Mouse (Mus musculus) thymus, postnatal 14 days (tissue): ENCODE measurements around the gene Galk1.

Source experiments
- DNase-seq: peaks from one replicate; pipeline ENCODE4 v3.0.0; 2021

The Galk1 gene

DNA sequence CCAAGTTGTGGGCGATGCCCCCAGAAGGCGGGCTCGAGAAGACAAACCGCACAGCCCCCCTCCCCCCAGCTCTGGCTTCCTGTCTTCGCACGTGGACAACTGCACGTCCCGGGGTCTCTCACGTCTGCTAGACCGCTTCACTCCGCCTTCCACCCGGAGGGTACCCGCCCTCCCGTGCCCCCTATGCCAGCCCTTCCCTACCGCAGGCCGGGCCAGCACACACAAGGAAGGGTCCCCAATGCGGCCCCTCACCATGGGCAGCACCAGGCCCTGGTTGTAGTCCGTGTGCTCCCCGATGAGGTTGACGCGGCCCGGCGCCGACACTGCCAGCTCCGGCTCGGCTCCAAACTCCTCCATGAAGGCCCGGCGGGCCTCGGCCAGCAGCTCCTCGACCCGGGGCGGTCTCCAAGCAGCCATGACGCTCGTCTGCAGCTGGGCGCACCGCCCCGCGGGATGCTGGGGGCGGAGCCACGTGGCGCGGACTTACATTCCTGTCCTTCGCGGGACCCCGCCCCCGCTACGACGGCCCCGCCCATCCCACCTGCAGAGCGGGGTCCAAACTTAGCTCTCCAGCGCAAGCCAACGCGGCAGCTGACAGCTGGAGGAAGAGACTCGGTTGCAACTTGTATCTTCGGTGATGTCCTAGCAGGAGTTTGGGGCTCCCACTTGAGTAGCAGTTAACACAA is at the start of gene Galk1:
Gene Galk1 (minus strand): TSS at position 458 of the 686 bp plus-strand sequence.
- peak; percentile 99 for DNase-seq

- DNase-seq: no peak
Measured at GRCm38 (mm10) chr11:116061641-116062415, 49.3 kb upstream of the Galk1 start.

GRCm38 (mm10) chr11:116060596-116060995 is 48.1 kb upstream of the Galk1 start:
- no peak for DNase-seq

DNA sequence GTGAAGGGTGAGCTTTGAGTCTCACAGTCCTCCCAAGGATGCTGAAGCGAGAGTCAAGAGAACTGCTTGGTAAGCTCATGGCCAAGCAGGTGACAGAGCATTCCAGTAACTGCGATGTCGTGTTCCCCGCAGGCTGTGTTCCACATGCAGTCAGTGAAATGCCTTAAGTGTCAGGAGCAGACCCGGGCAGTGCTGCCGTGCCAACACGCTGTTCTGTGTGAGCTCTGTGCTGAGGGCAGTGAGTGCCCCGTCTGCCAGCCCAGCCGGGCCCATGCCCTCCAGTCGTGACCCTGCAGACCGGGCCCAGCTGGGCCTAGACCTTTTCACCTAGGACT is 47.1 kb upstream of the Galk1 start:
- no peak for DNase-seq

DNA sequence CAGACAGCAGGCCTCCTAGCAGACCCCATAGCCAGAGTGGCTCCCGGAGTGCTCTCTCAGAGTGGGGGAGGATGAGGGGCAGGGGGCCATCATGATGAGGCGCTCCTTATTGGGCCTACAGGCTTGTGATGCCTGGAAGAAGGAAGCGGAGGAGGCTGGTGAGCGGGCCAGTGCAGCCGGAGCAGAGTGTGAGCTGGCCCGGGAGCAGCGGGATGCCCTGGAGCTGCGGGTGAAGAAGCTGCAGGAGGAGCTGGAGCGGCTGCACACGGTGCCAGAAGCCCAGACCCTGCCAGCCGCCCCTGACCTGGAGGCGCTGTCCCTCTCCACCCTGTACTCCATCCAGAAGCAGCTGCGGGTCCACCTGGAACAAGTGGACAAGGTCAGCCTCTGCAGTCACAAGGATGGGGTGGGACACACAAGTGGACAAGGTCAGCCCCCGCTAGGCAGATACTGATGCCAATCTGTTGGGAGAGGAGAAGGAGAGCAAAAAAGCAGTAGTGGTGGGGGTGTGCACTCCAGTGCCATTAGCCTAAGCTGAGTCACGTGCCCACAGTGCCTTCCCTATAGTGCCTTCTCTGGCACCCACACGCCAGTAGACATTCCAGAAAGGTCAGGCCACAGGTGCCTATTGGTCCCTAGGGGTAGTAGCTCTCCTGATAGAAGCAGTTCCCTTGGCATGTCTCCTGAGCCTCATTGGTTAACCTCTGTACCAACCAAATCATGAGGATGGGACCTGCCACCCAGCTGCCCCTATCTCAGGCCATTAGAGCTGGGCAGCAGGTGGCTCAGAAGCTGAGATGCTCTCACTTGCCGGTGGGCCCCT is 46.6 kb upstream of the Galk1 start:
- no peak for DNase-seq

GRCm38 (mm10) chr11:116058022-116058614 is 45.6 kb upstream of the Galk1 start:
- DNase-seq: no peak

GRCm38 (mm10) chr11:116057237-116057881 is 44.8 kb upstream of the Galk1 start:
- no peak for DNase-seq

DNA sequence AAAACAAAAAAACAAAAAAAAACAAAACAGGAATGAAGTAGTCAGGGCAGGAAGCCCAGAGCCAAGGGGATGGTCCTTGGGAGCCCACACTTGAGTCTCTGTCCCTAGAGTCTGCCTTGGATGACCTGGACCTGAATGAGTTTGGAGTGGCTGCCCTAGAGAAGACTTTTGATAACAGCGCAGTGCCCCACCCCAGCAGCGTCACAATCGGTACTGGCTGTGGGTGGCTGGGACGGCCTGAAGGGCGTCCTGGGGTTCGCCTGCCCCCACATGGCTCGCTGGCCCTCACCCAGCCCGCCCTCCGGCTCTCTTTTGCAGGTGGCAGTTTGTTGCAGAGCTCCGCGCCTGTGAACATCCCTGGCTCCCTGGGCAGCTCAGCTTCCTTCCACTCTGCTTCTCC is 43.4 kb upstream of the Galk1 start:
- DNase-seq: no peak

DNA sequence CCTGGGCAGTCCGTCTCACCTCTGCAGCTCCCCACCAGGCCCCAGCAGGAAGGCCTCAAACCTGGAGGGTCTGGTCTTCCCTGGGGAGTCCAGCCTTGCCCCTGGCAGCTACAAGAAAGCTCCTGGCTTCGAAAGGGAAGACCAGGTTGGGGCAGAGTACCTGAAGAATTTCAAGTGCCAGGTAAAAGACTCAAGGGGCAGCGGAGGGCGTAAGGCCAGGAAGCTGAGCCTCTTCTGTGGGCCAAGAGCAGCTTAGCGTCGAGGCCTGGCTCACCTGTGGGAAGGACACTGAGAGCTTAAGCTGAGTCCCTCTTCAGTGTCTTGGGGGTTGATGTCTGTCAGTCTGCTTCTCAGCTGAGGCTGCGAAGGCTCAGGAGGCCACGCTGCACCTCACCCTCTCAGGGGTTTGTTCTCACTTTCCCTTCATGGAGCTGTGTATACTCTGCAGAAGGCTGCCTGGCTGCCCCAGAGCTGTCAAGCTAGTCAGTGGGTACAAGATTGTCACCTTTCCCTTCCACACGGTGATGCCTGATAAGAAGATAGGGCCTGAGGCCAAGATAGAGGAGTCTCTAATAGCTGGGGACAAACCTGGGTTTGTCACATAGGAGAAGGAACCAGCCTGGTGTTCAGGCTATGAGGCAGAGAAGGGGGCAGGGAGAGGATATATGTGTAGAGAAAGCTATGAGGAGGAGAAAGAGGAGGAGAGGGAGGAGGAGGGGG is 41.2 kb upstream of the Galk1 start:
- no peak for DNase-seq

DNA sequence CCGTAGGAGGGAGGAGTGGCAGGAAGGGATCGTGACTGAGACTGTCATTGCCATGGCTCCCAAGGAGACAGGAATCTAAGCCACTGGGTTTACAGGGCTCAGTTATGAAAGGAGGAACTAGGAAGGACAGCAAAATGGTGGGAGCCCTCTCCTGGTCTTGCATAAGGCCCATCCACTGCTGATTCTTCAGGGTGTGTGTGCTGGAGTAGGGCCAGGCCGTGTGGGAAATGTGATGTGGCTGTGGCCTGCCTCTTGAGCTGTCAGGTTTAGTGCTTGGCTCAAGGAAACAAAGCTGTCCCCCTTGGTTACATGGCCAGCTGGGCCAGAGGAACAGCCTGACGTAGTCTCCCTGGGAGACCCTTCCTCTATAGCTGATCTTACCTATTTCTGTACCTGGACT is 37.7 kb upstream of the Galk1 start:
- no peak for DNase-seq

GRCm38 (mm10) chr11:116049610-116050009 is 37.1 kb upstream of the Galk1 start:
- no peak for DNase-seq

DNA sequence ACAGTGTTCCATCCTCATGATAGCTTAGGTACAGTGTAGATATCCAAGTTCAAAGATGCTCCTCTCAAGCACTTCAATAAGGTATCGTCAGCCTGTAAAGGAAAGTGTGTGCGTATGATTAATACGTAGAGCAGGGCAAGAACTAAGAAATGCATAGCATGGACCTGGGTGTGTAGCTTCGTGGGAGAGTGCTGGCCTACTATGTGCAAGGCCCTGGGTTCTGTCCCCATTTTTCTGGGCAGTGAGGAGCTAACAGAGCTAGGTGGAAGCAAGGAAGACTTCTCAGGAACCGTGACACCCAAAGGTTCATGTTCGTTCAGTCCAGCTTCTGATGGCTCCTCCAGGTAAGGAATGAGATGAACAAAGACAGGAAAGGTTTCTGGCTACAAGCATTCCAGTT is 32.7 kb upstream of the Galk1 start:
- no peak for DNase-seq

DNA sequence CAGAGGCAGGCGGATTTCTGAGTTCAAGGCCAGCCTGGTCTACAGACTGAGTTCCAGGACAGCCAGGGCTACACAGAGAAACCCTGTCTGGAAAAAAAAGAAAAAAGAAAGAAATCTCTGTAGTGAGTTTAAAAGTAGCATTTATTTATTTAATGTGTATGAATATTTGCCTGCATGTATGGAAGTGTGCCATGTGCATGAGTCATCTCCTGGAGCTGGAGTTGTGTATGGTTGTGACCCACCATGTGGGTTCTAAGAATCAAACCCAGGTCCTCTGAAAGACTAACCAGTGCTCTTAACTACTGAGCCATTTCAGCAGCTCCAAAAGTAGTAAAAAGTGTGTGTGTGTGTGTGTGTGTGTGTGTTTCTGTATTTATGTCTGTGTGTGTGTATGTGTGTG is 30.8 kb upstream of the Galk1 start:
- no peak for DNase-seq

DNA sequence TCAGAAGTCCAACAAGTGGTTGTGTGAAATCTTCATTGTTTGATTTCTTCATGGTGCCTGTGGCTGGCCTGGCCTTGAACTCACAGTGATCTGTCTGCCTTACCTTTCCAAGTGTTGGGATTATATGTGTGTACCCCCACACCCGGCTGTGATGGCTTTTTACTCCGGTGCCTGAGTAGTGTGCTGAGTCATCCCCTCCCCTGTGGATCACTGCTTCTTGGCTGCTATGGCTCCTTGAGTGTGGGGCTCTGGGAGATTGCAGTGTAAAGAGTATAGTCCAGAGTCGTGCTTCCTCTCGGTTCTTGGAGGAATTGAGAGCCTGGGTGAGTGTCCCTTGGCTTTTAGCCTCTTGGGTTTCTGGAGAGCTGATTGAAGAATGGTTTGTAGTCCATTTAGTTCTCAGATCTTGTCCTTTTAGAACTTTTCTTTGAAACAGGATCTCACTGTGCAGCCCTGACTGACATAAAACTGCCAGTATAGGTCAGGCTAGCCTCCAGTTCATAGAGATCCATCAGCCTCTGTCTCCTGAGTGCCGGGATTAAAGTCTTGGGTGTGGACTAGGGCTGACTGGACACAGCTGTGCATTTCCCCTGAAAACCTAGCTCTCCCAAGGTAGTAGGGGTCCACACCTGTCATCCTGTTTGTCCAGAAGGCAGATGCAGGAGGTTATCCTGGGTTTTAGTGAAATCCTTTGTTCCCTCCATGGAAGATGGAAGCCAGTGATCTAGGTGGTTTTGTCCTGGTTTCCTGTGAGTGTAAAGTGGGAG is 30.0 kb upstream of the Galk1 start:
- no peak for DNase-seq

DNA sequence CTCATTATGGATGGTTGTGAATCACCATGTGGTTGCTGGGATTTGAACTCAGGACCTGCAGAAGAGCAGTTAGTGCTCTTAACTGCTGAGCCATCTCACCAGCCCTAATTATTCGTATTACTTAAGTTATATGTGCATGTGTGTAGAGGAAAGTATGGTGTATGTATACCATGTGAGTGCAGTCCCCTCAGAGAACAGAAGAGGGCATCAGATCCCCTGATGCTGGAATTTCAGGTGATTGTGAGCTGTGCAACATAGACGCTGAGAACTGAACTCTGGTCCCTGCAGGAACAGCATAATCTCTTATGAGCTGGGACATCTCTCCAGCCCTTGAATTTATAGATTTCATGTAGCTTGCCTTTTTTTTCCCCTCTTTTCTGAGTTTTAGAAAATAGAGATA is 29.3 kb upstream of the Galk1 start:
- DNase-seq: no peak

DNA sequence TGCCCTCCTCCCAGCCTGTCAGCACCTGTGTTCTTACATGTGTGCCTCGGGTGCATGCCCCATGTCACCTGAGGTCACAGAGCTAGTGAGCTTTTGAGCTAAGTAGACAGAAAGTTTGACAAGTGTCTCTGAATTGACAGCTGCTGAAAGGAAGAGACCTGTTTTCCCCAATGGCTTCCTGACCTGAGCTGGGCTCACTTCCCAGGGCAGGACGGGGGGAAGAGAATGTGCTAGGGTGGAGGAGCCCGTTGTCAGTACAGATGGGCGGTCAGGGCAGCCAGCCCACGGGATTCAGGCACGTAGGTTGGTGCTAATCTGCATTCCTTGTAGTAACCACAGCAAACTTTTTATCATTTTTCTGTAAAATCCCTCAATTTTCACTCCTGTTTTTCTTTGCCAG is 28.1 kb upstream of the Galk1 start:
- no peak for DNase-seq

DNA sequence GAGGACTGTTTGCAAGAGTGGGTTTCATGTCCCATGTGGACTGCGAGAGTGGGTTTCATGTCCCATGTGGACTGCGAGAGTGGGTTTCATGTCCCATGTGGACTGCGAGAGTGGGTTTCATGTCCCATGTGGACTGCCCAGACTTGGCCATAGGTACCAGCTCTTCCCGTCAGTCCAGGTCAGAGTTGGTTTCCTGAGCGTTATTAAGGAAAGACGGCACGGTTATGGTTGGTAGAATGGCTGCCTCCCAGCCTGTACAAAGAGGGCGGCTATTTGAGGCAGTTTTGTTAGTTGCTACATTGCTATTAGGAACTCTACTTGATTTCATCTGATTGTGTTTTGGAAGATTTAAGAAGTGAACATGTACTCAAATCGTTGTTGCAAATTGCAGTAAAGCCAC is 25.3 kb upstream of the Galk1 start:
- DNase-seq: no peak

DNA sequence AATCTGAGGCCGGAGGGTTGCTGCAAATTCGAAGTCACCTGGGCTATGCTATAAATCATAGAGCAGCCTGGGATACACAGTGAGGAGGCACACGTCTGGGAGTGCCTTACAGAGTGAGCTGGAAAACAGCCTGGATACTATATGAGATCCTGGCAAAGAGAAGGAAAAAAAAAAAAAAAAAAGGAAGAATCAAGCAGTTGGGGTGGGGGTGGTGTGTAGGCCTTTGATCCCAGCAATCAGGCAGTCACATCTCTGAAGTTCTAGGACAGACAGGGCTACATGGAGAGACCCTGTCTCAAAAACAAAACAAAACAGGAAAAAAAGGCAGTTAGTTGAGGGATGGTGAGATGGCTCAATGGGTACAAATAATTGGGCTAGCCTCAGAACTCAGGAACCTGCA is 24.2 kb upstream of the Galk1 start:
- no peak for DNase-seq

DNA sequence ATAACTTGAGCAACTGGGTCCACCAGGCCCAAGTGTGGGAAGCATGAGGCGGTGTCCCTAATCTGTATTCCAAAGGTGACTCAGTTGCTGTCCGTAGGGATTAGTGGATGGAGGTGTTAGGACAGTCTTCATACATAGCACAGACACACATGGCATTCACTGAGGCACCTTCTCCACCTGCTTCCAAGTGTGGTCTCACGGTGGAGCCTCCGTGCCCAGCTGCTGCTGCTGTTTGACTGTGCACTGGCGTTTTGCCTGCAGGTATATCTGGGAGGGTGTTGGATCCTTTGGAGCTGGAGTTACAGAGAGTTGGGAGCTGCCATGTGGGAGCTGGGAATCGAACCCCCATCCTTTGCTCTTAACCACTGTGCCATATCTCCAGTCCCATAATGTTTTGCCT is 22.1 kb upstream of the Galk1 start:
- DNase-seq: no peak

GRCm38 (mm10) chr11:116030898-116031845 is 18.7 kb upstream of the Galk1 start:
- peak; percentile 47 for DNase-seq
